Mouse (Mus musculus) spleen, adult 2 months (tissue): ENCODE data around the gene Sult6b1. TPM values are rescaled to one million over a fixed set of nuclear protein-coding genes. Genes with fewer than 3 reads are reported as not detected.

Experiments used
- DNase-seq, 2 experiments: peaks; one replicate each; pipeline versions ENCODE4 v3.0.0 to v3.0.0-alpha.2; 2012 to 2021; ENCODE audit warnings: low spot score in 2 of 2, low read depth in 1 of 2
- H3K27ac ChIP-seq: fragments of 200-500 bp; 2 replicates; pipeline ENCODE4 v1.5.1; 2012; ENCODE audit warnings: low read length, inconsistent platforms; ENCODE audit not compliant: insufficient read depth
- H3K27me3 ChIP-seq: fragments of 200-500 bp; 2 replicates; pipeline ENCODE4 v1.6.1; 2012; ENCODE audit warnings: mild to moderate bottlenecking, moderate library complexity, low read length, inconsistent platforms; ENCODE audit not compliant: control insufficient read depth, insufficient read depth
- H3K36me3 ChIP-seq: fragments of 200-500 bp; 2 replicates; pipeline ENCODE4 v1.6.1; 2012; ENCODE audit warnings: mild to moderate bottlenecking, low read length, inconsistent platforms; ENCODE audit not compliant: control insufficient read depth, insufficient read depth
- H3K4me1 ChIP-seq: fragments of 200-500 bp; 2 replicates; pipeline ENCODE4 v1.6.1; 2011; ENCODE audit warnings: inconsistent platforms; ENCODE audit not compliant: control insufficient read depth, insufficient read depth, insufficient read length
- H3K4me3 ChIP-seq: fragments of 200-500 bp; 2 replicates; pipeline ENCODE4 v1.5.1; 2011; ENCODE audit warnings: mild to moderate bottlenecking, inconsistent platforms; ENCODE audit not compliant: insufficient read depth, insufficient read length; ENCODE audit errors: extremely low read depth
- CTCF ChIP-seq: fragments of 200-500 bp; IDR thresholded peaks from 2 replicates; pipeline ENCODE4 v1.5.1; 2011; ENCODE audit warnings: mild to moderate bottlenecking, inconsistent platforms; ENCODE audit not compliant: insufficient read depth, insufficient read length, insufficient replicate concordance; ENCODE audit errors: extremely low read depth
- POLR2A ChIP-seq: fragments of 200-500 bp; IDR thresholded peaks from 2 replicates; pipeline ENCODE4 v1.6.1; 2011; ENCODE audit warnings: low read depth, low read length, inconsistent platforms
- WGBS: fragments of 180-500 bp; shearing (Covaris S2); methylation state at CpG from one replicate; pipeline ENCODE4 v1.1.7; 2018; 5-methylcytosine and 5-hydroxymethylcytosine counted together
- polyA plus RNA-seq: library from polyadenylated mRNA; depleted of rRNA; stranded (reverse); fragments of >200 nt; gene quantifications from 2 replicates; pipeline ENCODE4 v1.2.3, GENCODE M21; 2012; rRNA removed

Sult6b1 gene
- not detected in 2 replicates for polyA plus RNA-seq

GRCm38 (mm10) chr17:78906892-78907291, at the start of gene Sult6b1:
Gene Sult6b1, minus strand, starts transcription at chr17:78906992.
- Histone ChIP-seq H3K27me3 (no peaks in the 10 kb centered on the region), H3K36me3 (no peaks in the 10 kb centered on the region), H3K27ac (no peak within 1 kb of the TSS), H3K4me3 (no peak within 1 kb of the TSS), H3K4me1 (no peaks in the 10 kb centered on the region; the same call in 1 of the 2 replicates)
- 87% methylated on average over 5 of the region's 5 CpGs for WGBS
- DNase-seq = no peak
- TF ChIP-seq CTCF (no peak), POLR2A (no peak)

GRCm38 (mm10) chr17:78953240-78953639, 46.4 kb upstream of the Sult6b1 start:
- WGBS = 95% methylated on average over 8 of the region's 8 CpGs
- Histone ChIP-seq H3K27ac (no peak overlapping the region), H3K4me3 (no peak overlapping the region), H3K4me1 (no peaks in the 10 kb centered on the region), H3K36me3 (peaks cover 12% of the 10 kb centered on the region; the same call in 1 of the 2 replicates), H3K27me3 (no peaks in the 10 kb centered on the region)
- TF ChIP-seq POLR2A = no peak
- TF ChIP-seq CTCF = no peak
- DNase-seq = no peak

- Histone ChIP-seq H3K4me1 (no peaks in the 10 kb centered on the region), H3K27ac (no peak overlapping the region), H3K36me3 (peaks cover 12% of the 10 kb centered on the region; the same call in 1 of the 2 replicates), H3K4me3 (no peak overlapping the region), H3K27me3 (no peaks in the 10 kb centered on the region)
- TF ChIP-seq POLR2A (no peak), CTCF (no peak)
- no peak for DNase-seq
- WGBS = 88% methylated on average over 5 of the region's 5 CpGs
These were observed 45.3 kb upstream of the Sult6b1 start for GRCm38 (mm10) chr17:78952070-78952469.

GRCm38 (mm10) chr17:78951225-78951624, 44.4 kb upstream of the Sult6b1 start:
- peaks cover 12% of the 10 kb centered on the region; the same call in 1 of the 2 replicates for H3K36me3 ChIP-seq
- DNase-seq = no peak
- no peaks in the 10 kb centered on the region for H3K27me3 ChIP-seq
- WGBS = 94% methylated on average over 5 of the region's 5 CpGs
- no peaks in the 10 kb centered on the region for H3K4me1 ChIP-seq
- H3K4me3 ChIP-seq = no peak overlapping the region
- no peak overlapping the region for H3K27ac ChIP-seq
- TF ChIP-seq CTCF (no peak), POLR2A (no peak)

GRCm38 (mm10) chr17:78942579-78942978, 35.8 kb upstream of the Sult6b1 start:
- 0 out of 2 replicates have a peak, but pooled peaks cover under 1% of the 10 kb centered on the region for H3K4me1 ChIP-seq
- no peak overlapping the region for H3K4me3 ChIP-seq
- no peak for TF ChIP-seq POLR2A
- TF ChIP-seq CTCF = no peak
- peaks cover 7% of the 10 kb centered on the region for H3K36me3 ChIP-seq
- H3K27ac ChIP-seq = no peak overlapping the region
- no peak for DNase-seq
- H3K27me3 ChIP-seq = no peaks in the 10 kb centered on the region
- 93% methylated on average over 11 of the region's 11 CpGs for WGBS

- 73% methylated on average over 4 of the region's 4 CpGs for WGBS
- Histone ChIP-seq H3K36me3 (peaks cover 10% of the 10 kb centered on the region), H3K4me3 (no peak overlapping the region), H3K4me1 (peaks cover 3% of the 10 kb centered on the region; the same call in 1 of the 2 replicates), H3K27ac (no peak overlapping the region), H3K27me3 (no peaks in the 10 kb centered on the region)
- DNase-seq = no peak
- TF ChIP-seq CTCF (no peak), POLR2A (no peak)
These were observed 32.1 kb upstream of the Sult6b1 start for GRCm38 (mm10) chr17:78938927-78939326.

- no peak for DNase-seq
These were observed 30.5 kb upstream of the Sult6b1 start for GRCm38 (mm10) chr17:78937229-78937853.

More at GRCm38 (mm10) chr17:78937229-78937853, 30.5 kb upstream of the Sult6b1 start:
- peak overlapping the region; percentile 78 for H3K4me3 ChIP-seq
- no peaks in the 10 kb centered on the region for H3K27me3 ChIP-seq
- 14% methylated on average over 26 of the region's 26 CpGs for WGBS
- peaks cover 9% of the 10 kb centered on the region for H3K36me3 ChIP-seq
- TF ChIP-seq POLR2A (no peak), CTCF (no peak)
- H3K4me1 ChIP-seq = peaks cover 3% of the 10 kb centered on the region; the same call in 1 of the 2 replicates
- H3K27ac ChIP-seq = no peak overlapping the region; the same call in 1 of the 2 replicates
